Mouse (Mus musculus) MEL (cell line): ENCODE measurements around the gene Col6a3.

Experiments
- CTCF ChIP-seq, 3 experiments: IDR thresholded peaks in 2 of 3; conservative IDR thresholded peaks in 1 of 3; 2 replicates each; pipeline ENCODE4 v1.5.1; 2011 to 2012; ENCODE audit warnings: low read length in 3 of 3, low read depth in 2 of 3, mild to moderate bottlenecking in 2 of 3, improper control_type of control experiment in 1 of 3, inconsistent platforms in 1 of 3, mixed read lengths in 1 of 3, moderate library complexity in 1 of 3; ENCODE audit not compliant: control insufficient read depth in 1 of 3, insufficient read depth in 1 of 3, poor library complexity in 1 of 3, severe bottlenecking in 1 of 3
- HCFC1 ChIP-seq: IDR thresholded peaks from 2 replicates; pipeline ENCODE4 v1.6.1; 2012; ENCODE audit warnings: low read depth, mild to moderate bottlenecking, inconsistent platforms, low read length, improper control_type of control experiment, moderate library complexity
- NELFE ChIP-seq: IDR thresholded peaks from 2 replicates; pipeline ENCODE4 v1.6.1; 2011; ENCODE audit warnings: low read depth, low read length, improper control_type of control experiment
- NRF1 ChIP-seq: IDR thresholded peaks from 2 replicates; pipeline ENCODE4 v1.6.1; 2014; ENCODE audit warnings: low read depth, mild to moderate bottlenecking, inconsistent platforms, low read length, improper control_type of control experiment, moderate library complexity; ENCODE audit not compliant: poor library complexity, insufficient read depth, severe bottlenecking
- POLR2A ChIP-seq, 2 experiments: IDR thresholded peaks; 2 replicates each; pipeline ENCODE4 v1.6.1; 2011 to 2012; ENCODE audit warnings: low read length in 2 of 2, mild to moderate bottlenecking in 2 of 2, control low read depth in 1 of 2, improper control_type of control experiment in 1 of 2, low read depth in 1 of 2, moderate library complexity in 1 of 2; ENCODE audit not compliant: control insufficient read depth in 1 of 2, insufficient read depth in 1 of 2, poor library complexity in 1 of 2
- USF1 ChIP-seq: IDR thresholded peaks from 2 replicates; pipeline ENCODE4 v1.6.1; 2014; ENCODE audit warnings: low read depth, mild to moderate bottlenecking, inconsistent platforms, low read length, improper control_type of control experiment, moderate library complexity
- ZC3H11A ChIP-seq: IDR thresholded peaks from 2 replicates; pipeline ENCODE4 v1.6.1; 2012; ENCODE audit warnings: low read depth, mild to moderate bottlenecking, inconsistent platforms, low read length, improper control_type of control experiment

DNA sequence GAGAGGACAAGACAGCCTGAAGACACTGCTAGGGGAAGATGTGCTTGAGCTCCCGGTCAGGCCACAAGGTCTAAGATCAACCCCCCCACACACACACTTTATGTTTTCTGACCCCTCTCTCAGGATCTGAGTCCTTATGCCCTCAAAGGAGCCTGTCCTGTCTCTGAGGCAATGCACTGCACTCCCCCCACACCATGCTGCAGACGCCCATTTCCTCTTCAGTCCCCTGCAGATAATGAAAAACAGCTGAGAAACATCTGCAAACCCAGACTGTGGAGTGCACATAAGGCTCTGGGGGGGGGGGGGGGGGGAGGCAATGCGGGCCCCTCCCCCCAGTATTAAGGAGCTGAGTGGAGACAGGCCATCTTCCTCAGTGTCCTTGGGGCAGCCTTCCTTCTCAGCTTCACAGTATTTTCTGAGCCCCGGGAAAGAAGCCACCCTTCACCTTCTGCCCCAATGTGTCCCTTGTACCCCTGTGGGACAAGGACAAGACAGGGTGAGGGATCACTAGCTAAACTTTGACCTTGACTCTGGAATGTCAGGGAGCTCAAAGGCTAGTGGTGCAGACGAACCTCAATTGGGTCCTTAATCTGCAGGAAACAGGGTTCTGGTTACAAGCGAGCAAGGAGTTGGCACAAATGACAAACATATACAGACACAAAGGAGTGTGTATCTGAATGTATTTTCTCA is 42.1 kb upstream of the Col6a3 start:
- TF ChIP-seq CTCF (IDR thresholded peaks at IDR 0.05 in 2 of 3, conservative IDR thresholded peaks at IDR 0.05 in 1 of 3; ENCODE audit: control insufficient read depth in 1 of 3, insufficient read depth in 1 of 3, low read depth in 2 of 3, low read length in 3 of 3, poor library complexity in 1 of 3, severe bottlenecking in 1 of 3) = no peak
- TF ChIP-seq NELFE = no peak
- no peak for TF ChIP-seq USF1
- TF ChIP-seq HCFC1 = no peak
- no peak for TF ChIP-seq NRF1
- TF ChIP-seq POLR2A (IDR thresholded peaks at IDR 0.05; ENCODE audit: control insufficient read depth in 1 of 2, insufficient read depth in 1 of 2, low read depth in 1 of 2, low read length in 2 of 2, poor library complexity in 1 of 2) = no peak
- TF ChIP-seq ZC3H11A = no peak
